Mouse (Mus musculus): ENCODE data around the gene Psma2. TPM values are rescaled to one million over a fixed set of nuclear protein-coding genes. Genes with fewer than 3 reads are reported as not detected.
A peak's percentile ranks its signal among the peaks of the same experiment; 100 is the strongest.

Psma2 gene
- 10 to 100 TPM; 58.0 to 61.5 TPM for total RNA-seq (2021)

DNA sequence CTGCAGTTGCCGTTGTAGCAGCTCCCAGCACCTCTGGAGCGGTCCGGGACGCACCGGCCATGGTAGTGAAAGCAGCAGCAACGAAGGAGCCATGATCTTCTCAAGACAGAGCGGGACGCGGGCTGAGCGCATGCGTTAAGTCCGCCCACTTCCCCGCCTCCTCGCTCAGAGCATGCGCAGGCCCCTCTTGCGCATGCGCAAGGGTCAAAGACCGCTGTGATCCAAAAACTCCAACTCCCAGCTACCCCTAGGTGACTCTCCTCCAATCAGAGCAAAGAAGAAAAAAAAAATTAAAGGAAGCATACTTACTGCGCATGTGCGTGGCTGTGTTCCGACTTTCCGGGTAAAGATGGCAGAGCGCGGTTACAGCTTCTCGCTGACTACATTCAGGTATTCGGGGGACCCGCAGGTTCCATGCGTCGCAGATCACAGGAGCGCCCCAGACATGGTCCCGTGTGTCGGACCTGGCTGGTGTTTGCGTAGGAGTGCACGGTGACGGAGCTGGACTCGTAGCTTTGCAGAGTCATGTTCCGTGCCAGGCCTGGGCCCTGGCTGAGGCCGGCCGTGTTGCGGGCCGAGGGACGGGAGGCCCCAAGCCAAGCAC is at the start of gene Psma2, which contains the start of gene Mrpl32:
Gene Psma2 (plus strand): TSS at position 315 of the 604 bp plus-strand sequence.
Gene Mrpl32 (minus strand): TSS at position 240 of the 604 bp plus-strand sequence.
- intact Hi-C loops (cut with DNase I): loop anchor here (2.0 to 10.0 kb wide), 2 partner anchors 18 to 658 kb away; partner anchors contain the start of genes AW209491 and B3galnt2
- peak; percentile 98 for DNase-seq

DNA sequence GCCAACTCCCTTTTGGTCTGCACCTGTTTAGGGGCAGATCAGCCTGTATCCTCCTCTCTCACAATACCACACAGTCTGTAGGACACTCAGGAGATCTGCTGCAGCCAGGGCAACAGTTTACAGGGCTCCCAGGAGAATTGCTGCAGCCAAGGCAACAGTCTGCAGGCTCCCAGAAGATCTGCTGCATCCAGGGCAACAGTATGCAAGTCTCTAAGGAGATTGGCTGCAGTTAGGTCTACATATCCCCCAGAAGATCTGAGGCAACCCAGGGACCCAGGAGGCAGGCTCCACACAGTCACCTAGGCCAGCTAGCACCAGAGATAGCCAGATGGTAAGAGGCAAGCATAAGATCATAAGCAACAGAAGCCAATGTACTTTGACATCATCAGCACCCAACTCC is 38.9 kb upstream of the Psma2 start:
- DNase-seq: no peak
- intact Hi-C loops (cut with DNase I): no loop called here

DNA sequence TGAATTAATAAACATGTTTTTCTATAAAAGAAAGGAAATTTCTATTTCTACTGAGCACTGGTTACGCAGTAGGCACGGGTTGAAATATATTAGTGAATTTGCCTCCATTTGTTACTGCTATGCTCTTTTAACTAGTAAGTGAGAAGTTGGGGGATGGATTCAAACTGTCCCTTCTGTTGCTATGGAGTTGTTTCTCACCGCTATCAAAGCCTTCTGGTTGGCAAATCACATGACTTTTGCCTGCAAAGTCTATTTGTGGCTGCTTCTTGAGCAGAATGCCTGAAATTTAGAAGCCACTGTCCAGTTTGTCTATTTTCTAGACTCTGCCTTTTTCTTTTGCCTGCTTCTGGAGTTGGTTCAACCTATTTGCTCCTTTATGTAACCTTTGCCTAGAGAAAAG is 32.6 kb upstream of the Psma2 start:
- no peak for DNase-seq
- intact Hi-C loops (cut with DNase I): no loop called here

DNA sequence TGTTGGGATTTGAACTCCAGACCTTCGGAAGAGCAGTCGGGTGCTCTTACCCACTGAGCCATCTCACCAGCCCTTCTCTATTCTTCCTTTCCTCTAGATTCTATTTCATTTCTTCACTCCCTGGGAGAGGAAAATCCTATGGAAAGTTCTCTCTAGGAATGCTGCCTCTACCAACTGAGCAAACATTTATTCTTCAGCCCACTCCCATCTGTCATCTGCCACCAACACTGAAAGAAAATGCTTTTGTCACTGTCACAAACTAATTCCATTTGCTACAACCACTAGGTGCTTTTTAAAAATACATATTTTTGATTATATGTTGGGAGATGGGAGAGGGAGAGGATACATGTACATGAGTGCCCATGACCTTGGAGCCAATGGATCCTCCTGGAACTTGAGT is 10.3 kb upstream of the Psma2 start:
- intact Hi-C loops (cut with DNase I): no loop called here
- no peak for DNase-seq

DNA sequence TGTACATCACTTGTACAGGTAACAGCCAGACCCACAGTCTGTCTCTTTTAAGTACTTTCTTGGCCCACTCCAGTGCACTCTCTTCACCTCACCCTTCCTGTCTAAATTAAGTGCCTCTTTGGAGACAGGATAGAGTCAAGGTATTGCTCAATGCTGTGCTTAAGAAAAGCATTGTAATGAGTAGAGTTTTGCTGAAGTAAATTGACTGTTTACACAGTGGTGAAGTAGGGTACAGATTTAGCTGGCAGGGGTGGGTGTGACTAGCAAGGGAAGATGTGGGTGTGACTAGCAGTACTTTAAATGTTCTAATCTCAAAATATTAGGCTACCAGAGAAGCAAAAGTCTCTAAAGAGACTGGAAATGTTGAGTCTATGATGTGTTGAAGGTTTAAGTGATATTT is 5.4 kb upstream of the Psma2 start:
- intact Hi-C loops (cut with DNase I): no loop called here
- DNase-seq: no peak

DNA sequence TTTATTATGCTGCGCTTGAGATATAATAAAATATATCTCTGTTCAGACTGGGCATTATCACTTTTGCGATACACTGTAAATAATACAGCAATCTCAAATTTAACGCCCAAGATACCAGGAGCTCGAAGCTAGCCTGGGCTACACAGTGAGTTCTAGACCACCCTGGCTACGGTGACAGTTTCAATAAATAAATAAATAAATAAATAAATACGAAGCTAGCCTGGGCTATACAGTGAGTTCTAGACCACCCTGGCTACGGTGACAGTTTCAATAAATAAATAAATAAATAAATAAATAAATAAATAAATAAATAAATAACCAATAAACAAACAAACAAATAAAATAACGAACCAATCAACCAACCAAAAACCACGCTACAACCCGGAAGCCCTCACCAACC is 577 bp upstream of the Psma2 start:
- DNase-seq: no peak

DNA sequence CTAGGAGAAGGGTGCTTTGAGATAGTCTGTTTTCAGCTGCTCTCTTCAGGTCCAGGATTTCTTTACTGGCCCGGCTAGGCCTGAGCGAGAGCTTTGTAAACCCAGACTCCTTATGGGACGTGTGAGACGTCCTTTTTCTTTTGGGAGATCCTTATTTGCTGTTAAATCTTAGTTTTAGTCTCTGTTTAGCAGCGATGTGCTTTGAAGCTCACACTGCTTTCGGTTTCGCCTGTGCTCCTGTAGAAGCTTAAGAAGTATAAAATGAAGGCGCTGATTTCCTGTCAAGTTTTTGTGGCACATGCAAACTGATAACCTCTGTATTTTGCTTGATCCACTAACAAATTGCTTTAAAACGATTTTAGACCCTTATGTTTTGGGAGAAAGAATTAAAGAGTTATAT is 513 bp downstream of the Psma2 start:
- no peak for DNase-seq
- intact Hi-C loops (cut with DNase I): loop anchor here (2.0 to 10.0 kb wide), 2 partner anchors 17 to 659 kb away; partner anchors contain the start of genes AW209491 and B3galnt2

More for the DNA sequence above, 577 bp upstream of the Psma2 start:
- intact Hi-C loops (cut with DNase I): loop anchor here (2.0 to 10.0 kb wide), 2 partner anchors 18 to 658 kb away; partner anchors contain the start of genes AW209491 and B3galnt2

DNA sequence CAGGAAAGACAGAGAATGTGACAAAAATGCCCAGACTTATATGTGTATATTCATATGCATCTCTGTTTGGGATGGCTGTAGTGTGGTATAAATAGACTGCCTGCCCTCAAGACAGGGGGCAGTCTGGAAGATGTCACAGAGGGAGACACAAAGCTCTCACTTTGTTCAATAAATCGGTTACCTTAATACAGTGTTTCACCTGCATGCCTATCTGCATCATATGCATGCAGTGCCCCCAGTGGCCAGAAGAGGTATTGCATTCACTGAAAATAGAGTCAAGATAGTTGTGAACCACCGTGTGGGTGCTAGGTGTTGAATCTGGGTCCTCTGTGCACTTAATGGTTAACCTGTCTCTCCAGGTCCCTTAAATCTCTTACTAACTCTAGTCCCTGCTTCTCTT is 5.7 kb downstream of the Psma2 start:
- intact Hi-C loops (cut with DNase I): loop anchor here (10.0 kb wide), 1 partner anchor 664 kb away; the partner anchor contains the start of gene B3galnt2
- peak; percentile 62 to 76 for DNase-seq

DNA sequence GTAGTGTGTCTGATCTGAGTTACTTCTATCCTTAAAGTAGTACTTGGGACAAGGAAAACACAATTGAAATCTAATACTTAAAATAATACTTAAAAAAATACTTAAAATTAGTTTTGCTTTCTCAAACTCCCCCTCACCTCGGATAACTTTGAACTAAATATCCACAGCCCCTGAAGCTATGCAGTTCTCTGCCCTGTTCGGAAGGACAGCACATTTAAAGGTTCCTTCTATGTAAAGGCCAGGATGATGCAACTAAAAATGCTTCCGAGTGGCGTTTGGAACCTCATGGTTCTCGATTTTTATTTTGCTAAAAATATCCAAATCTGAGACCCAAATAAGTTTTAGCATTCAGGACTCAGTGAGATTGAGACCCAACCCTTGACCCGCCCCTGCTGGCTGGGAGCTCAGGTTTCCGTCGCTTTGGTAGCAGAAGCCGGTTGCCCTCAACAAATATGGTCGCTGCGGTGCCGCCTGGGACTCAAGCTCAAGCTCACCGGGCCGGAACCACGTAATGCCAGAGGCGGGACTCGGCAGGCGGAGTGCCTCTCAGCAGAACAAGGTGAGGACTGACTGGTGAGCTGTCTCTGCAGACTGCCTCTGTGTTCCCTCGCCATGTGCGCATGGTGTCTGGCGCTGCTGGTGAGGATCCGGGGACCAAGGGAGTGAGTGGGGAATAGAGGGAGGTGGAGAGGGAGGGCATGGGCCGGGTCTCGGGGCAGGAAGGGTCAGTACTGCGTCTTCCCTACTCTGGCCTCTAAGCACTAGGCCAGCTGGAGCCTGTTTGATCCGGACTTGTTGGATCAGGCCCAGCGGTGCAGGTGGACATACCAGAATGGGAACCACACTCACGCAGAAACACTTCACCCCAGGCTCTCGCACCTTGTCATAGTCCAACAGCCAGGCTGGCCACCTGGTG is 16.9 kb downstream of the Psma2 start, which contains the start of gene AW209491:
Gene AW209491 (plus strand): TSS at position 429 of the 916 bp plus-strand sequence.
- DNase-seq: peak; percentile 96 to 97
- intact Hi-C loops (cut with DNase I): loop anchor here (2.0 kb wide), 1 partner anchor 17 kb away; the partner anchor contains the start of genes Mrpl32 and Psma2

DNA sequence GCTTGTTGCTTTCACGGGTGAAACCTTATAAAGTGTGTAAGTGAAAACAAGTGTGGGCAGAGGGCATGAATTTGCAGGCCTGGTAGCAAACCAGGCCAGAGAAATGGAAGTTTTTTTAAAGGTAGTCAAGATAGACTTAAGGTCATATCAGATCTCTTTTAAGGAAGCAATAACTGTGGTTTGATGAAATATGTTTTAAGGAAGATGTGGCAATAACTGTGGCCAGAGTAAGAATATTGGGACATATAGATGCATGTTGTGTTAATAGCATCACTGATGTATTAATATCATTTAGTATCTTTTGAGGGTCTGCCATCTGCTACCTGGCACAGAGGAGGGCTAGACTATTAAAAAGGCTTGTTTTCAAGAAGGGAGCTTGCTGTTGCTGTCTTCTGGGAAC is 27.0 kb downstream of the Psma2 start:
- no peak for DNase-seq
- intact Hi-C loops (cut with DNase I): no loop called here

DNA sequence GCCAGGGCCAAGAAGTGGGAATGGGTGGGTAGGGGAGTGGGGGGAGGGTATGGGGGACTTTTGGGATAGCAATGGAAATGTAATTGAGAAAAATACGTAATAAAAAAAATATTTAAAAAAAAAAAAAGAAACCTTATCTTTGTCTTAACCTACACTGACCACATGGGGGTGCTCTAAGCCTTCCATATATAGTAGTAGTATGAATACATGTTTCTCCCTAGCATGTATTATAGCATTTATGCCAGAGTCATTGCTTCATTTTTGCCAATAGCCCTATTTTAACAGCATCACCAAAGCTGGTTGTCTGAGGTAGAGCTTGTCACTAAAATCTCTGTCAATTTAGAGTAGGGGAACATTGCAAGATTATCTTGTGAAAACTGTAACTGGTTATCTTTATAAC is 36.3 kb downstream of the Psma2 start:
- intact Hi-C loops (cut with DNase I): loop anchor here (1.0 kb wide), 1 partner anchor 1114 kb away; no protein-coding TSS in a partner anchor
- DNase-seq: peak; percentile 17 to 63

DNA sequence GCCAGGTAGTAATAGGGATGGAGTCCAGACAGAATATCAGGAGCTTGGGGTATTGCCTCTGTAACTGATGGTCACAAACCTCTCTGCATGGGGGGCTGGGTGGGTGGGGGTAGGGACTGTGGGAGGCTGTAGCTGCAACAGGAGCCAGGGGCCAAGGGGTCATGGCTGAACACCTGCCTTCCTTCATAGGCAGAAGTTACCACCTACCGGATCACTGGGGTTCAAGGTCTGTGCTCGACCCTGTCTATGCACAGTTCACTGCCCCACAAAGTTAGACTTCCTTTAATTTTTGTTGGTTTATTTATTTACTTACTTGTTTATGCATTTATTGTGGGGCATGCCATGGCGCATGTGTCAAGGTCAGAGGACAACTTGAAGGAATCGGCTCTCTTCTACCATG is 54.1 kb downstream of the Psma2 start:
- no peak for DNase-seq
- intact Hi-C loops (cut with DNase I): no loop called here

DNA sequence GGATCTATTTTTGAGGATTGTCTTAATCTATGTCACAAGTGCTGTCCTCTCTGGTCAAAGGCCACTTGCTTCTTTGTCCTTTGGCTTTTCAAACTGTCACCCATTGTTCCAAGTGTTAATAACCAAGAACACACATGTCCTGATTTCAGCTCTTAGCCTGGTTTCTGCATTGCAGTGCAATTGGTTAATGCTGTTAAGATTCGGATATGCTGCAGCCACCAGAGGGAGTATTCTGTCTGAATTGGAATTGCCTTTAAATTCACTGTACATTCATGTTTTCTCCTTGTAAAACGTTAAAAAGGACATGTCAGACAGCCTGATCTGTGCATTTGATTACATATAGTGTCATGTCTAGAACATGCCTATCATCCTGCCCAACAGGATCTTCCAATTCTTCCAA is 57.3 kb downstream of the Psma2 start:
- intact Hi-C loops (cut with DNase I): loop anchor here (2.0 kb wide), 1 partner anchor 1092 kb away; no protein-coding TSS in a partner anchor
- DNase-seq: peak; percentile 26 to 54

DNA sequence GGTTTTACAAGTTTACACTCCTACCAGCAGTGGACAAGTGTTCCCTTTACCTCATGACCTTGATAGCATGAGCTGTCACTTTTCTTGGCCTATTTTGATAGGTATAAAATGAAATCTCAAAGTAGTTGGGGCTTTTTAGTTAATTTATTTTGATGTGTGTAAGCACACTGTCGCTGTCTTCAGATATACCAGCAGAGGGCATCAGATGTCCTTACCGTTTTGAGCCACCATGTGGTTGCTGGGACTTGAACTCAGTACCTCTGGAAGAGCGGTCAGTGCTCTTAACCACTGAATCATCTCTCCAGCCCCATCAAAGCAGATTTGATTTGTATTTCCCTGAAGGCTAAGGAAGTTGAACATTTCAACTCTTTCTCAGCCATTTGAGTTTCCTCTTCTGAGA is 75.9 kb downstream of the Psma2 start:
- no peak for DNase-seq
- intact Hi-C loops (cut with DNase I): no loop called here

DNA sequence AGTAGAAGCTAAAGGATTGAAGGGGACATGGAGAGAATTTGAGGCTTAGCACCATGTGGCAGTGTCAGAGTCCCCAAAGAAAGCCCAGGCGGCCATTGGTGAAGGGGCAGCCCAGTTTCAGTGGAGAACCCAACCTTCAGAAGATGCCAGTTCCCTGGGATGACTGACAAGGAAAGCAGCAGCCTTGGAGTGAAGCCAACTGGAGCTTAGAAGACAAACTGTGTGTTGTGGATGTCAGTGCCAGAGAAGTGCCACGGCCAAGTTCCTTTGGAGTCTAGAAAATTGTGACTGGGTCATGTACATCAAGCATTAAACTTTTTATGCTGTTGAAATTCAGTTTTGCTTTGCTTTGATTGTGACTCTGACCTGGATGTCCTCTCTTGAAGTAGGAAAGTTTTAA is 103.8 kb downstream of the Psma2 start:
- intact Hi-C loops (cut with DNase I): no loop called here

DNA sequence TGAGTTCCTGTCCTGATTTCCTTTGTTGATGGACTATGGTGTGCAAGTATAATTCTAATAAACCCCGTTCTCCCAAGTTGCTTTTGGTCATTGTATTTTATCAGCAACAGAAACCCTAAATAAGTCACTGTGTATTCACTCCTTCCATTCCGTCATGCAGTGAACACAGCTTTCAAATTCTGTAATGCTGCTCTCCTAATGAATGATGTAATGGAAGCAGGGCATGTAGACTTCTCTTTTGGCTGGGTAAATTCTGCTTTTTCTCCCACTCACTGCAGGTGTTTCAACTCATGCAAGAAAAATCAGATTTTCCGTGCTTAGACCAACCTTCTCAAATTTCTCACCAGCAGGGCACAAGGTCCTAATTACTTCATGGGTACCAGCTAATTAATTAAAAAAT is 104.7 kb downstream of the Psma2 start:
- intact Hi-C loops (cut with DNase I): no loop called here

More for the DNA sequence above, 103.8 kb downstream of the Psma2 start:
- DNase-seq: peak in 1 of 2 experiments; percentile 3

More for the DNA sequence above, 104.7 kb downstream of the Psma2 start:
- DNase-seq: no peak

Other genes with a start within 250 kb of the Psma2 start
- 1 to 10 TPM in 1 of 2 experiments, under 1 TPM in 1; 0.97 to 1.1 TPM for gene Hecw1, start 90.0 kb upstream of the Psma2 start, total RNA-seq (2021)
- gene Mrpl32, start 75 bp upstream of the Psma2 start, total RNA-seq (2021): 10 to 100 TPM; 43.7 to 51.0 TPM
- gene AW209491, start 16.9 kb downstream of the Psma2 start, total RNA-seq (2021): 10 to 100 TPM; 11.2 to 13.9 TPM